8 mouse cellular contexts compared by ENCODE assay signal in the genomic region with DNA sequence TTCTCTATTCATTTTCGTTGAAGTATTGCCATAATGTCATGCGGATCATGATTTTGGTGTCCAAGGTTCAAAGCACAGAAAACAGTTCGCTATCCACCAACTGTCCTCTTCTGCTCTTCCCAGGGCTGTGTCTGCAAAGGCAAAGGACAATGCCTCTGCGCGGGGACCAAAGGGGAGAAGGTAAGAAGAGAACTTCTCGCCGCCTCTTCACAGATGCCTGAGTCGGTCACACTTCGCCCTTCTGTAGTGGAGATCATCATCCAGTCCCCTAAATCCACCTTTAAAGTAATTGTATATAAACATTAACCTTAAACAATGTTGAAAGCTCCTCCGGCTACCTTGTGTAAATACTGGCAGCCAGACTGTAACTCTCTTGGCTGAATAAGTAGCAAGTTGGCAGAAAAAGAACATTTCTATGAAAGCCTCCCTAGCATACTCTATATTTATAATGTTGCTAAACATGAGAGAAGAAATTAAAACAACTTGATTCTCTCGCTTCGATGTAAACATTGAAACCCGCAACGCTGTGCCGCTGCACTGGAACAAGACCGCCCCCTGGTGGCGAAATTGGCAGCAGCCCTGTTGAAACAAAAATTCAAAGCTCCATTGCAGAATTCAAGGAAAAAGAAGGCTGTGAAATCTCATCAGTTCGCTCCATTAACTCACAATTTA. TPM values are rescaled to one million over a fixed set of nuclear protein-coding genes. Genes with fewer than 3 reads are reported as not detected.
A peak's percentile ranks its signal among the peaks of the same experiment; 100 is the strongest.
DNase-seq lines count a peak whose midpoint lies in the region; ATAC-seq and TF ChIP-seq lines count a peak whose summit lies in the region.

No protein-coding gene starts in this region.

- H3K27me3 ChIP-seq in forebrain, embryonic 13.5 days = no peaks in the 10 kb centered on the region
- no peaks in the 10 kb centered on the region for H3K27me3 ChIP-seq in lung, embryonic 14.5 days (ENCODE audit: insufficient read depth, low read length)

- no peak overlapping the region for H3K4me3 ChIP-seq in ES-E14 (ENCODE audit: insufficient read depth in 1 of 2, low read depth in 1 of 2, low read length in 2 of 2, poor library complexity in 1 of 2, severe bottlenecking in 1 of 2)
- H3K4me3 ChIP-seq in forebrain, embryonic 13.5 days = peak overlapping the region; percentile 19; the same call in 1 of the 2 replicates
- H3K4me3 ChIP-seq in lung, embryonic 14.5 days (ENCODE audit: low read depth, low read length) = peak overlapping the region; percentile 11

- TF ChIP-seq CTCF in lung, embryonic 14.5 days (IDR thresholded peaks at IDR 0.05; ENCODE audit: low read depth) = peak; percentile 98

- no peaks in the 10 kb centered on the region for H3K4me1 ChIP-seq in ES-E14 (ENCODE audit: control insufficient read depth in 2 of 2, insufficient read depth in 2 of 2, low read length in 2 of 2, poor library complexity in 1 of 2)
- no peaks in the 10 kb centered on the region for H3K4me1 ChIP-seq in forebrain, embryonic 13.5 days
- no peaks in the 10 kb centered on the region for H3K4me1 ChIP-seq in lung, embryonic 14.5 days (ENCODE audit: insufficient read depth)

- no peak overlapping the region for H3K27ac ChIP-seq in ES-E14 (ENCODE audit: insufficient read depth, low read depth, low read length, poor library complexity, severe bottlenecking)
- no peak overlapping the region for H3K27ac ChIP-seq in forebrain, embryonic 13.5 days
- no peak overlapping the region for H3K27ac ChIP-seq in lung, embryonic 14.5 days (ENCODE audit: low read depth)

- intact Hi-C loops in heart, postnatal 14 days (cut with DNase I) = loop anchor here (5.0 to 10.0 kb wide), 3 partner anchors 69 to 1327 kb away; no protein-coding TSS in a partner anchor

- H3K36me3 ChIP-seq in ES-E14 (ENCODE audit: control insufficient read depth, insufficient read depth, low read length, poor library complexity, severe bottlenecking) = no peaks in the 10 kb centered on the region
- H3K36me3 ChIP-seq in forebrain, embryonic 13.5 days (ENCODE audit: poor library complexity, severe bottlenecking) = no peaks in the 10 kb centered on the region
- H3K36me3 ChIP-seq in lung, embryonic 14.5 days (ENCODE audit: insufficient read depth) = no peaks in the 10 kb centered on the region

- H3K4me2 ChIP-seq in forebrain, embryonic 13.5 days = peak overlapping the region; percentile 49
- peak overlapping the region; percentile 52 for H3K4me2 ChIP-seq in lung, embryonic 14.5 days

- in situ Hi-C loops in ES-E14 (cut with MboI; ENCODE audit: low sequenced_read_pairs in 2 of 2, unreplicated experiment in 2 of 2) = no loop called here

- WGBS in forebrain, embryonic 13.5 days = 40% methylated on average over 18 of the region's 18 CpGs
- WGBS in lung, embryonic 14.5 days = 22% methylated on average over 18 of the region's 18 CpGs

- H3K9ac ChIP-seq in ES-E14 (ENCODE audit: insufficient read depth, low read depth, low read length, poor library complexity, severe bottlenecking) = no peak overlapping the region
- H3K9ac ChIP-seq in forebrain, embryonic 13.5 days = no peak overlapping the region
- H3K9ac ChIP-seq in lung, embryonic 14.5 days = no peak overlapping the region

- DNase-seq in ES-E14 (ENCODE audit: low read depth, low spot score) = peak; percentile 38
- peak; percentile 56 for DNase-seq in c-Kit-positive CD71-positive TER-119-negative erythroid progenitor cells, embryonic 14.5 days (ENCODE audit: low read depth)
- DNase-seq in heart, postnatal 14 days = peak; percentile 84 to 89
- peak; percentile 24 to 71 for DNase-seq in layer of hippocampus, adult 8-10 months (ENCODE audit: low spot score in 2 of 2)
- peak; percentile 93 for DNase-seq in lung, embryonic 14.5 days
- peak; percentile 79 for DNase-seq in ovary, postnatal 36 days (ENCODE audit: low spot score)
- peak; percentile 87 for DNase-seq in thymus, postnatal 4 days

- peak; percentile 69 for ATAC-seq in forebrain, embryonic 13.5 days
- 0 out of 2 replicates have a peak, but pooled peaks have one; percentile 31 for ATAC-seq in lung, embryonic 14.5 days (ENCODE audit: insufficient read depth)

- no peaks in the 10 kb centered on the region for H3K9me3 ChIP-seq in ES-E14 (ENCODE audit: control insufficient read depth, insufficient read depth, low read depth, low read length)
- no peaks in the 10 kb centered on the region for H3K9me3 ChIP-seq in forebrain, embryonic 13.5 days (replicated peaks)
- H3K9me3 ChIP-seq in lung, embryonic 14.5 days (ENCODE audit: low read depth, low read length) = no peaks in the 10 kb centered on the region

TF ChIP-seq in ES-E14, 5 proteins besides CTCF, POLR2A, EP300 and RAD21:
- TF ChIP-seq ZC3H11A (IDR thresholded peaks at IDR 0.05; ENCODE audit: borderline replicate concordance, low read depth, low read length) (peak; percentile 92), HCFC1 (IDR thresholded peaks at IDR 0.05; ENCODE audit: borderline replicate concordance, insufficient read depth, low read length) (no peak)

RNA-seq across cellular contexts. Expression of gene Col4a3, which starts 54.7 kb away (rescaled TPM):
- not detected in 2 replicates for total RNA-seq in ES-E14 (2012; rRNA removed)
- 0.12 and 0.14 TPM in 2 replicates for polyA plus RNA-seq in forebrain, embryonic 13.5 days (2015; fragmentation: Nextera tagmentation; extraction: Ambion mirVana)
- total RNA-seq in heart, postnatal 14 days (2021) = 1 to 10 TPM; 5.1 to 5.5 TPM
- under 1 TPM; 0.31 to 0.50 (median 0.41) TPM for total RNA-seq in layer of hippocampus, adult 8-10 months (2022)
- polyA plus RNA-seq in lung, embryonic 14.5 days (2014; fragmentation: Nextera tagmentation; extraction: Ambion mirVana) = 3.8 and 4.5 TPM in 2 replicates

RNA-seq across cellular contexts. Expression of gene Col4a4, which starts 54.8 kb away (rescaled TPM):
- total RNA-seq in ES-E14 (2012; rRNA removed) = 0.04 and 0.16 TPM in 2 replicates
- 0.15 and 0.18 TPM in 2 replicates for polyA plus RNA-seq in forebrain, embryonic 13.5 days (2015; fragmentation: Nextera tagmentation; extraction: Ambion mirVana)
- total RNA-seq in heart, postnatal 14 days (2021) = 10 to 100 TPM; 13.3 to 15.1 TPM
- total RNA-seq in layer of hippocampus, adult 8-10 months (2022) = under 1 TPM; 0.73 to 0.90 (median 0.81) TPM
- 8.0 and 8.4 TPM in 2 replicates for polyA plus RNA-seq in lung, embryonic 14.5 days (2014; fragmentation: Nextera tagmentation; extraction: Ambion mirVana)

Comparison
In these comparisons a context has a peak if more than half of its experiments do, and no peak if none do; other contexts are left out.
1. DNase-seq: peak in every context shown above with its lines; median percentile 93 in lung, embryonic 14.5 days; 87 in thymus, postnatal 4 days; 86 in heart, postnatal 14 days; 79 in ovary, postnatal 36 days; 56 in c-Kit-positive CD71-positive TER-119-negative erythroid progenitor cells, embryonic 14.5 days; 48 in layer of hippocampus, adult 8-10 months; 38 in ES-E14.
2. H3K4me3 ChIP-seq: peak in forebrain, embryonic 13.5 days (single experiment) and lung, embryonic 14.5 days (single experiment); none in ES-E14 (0 of 2).
3. RNA of gene Col4a4, which starts 54.8 kb away (total RNA-seq): 13.3 to 15.1 TPM in heart, postnatal 14 days; 0.73 to 0.90 TPM in layer of hippocampus, adult 8-10 months and 0.04 to 0.16 TPM in ES-E14; every median in the first group is over 4 times any median in the second.